Mouse (Mus musculus): ENCODE data around the gene Col17a1. TPM values are rescaled to one million over a fixed set of nuclear protein-coding genes. Genes with fewer than 3 reads are reported as not detected.

Gene Col17a1
- total RNA-seq (2022) = under 1 TPM in 1 of 4 experiments, not detected in 3; 0.04 TPM

DNA sequence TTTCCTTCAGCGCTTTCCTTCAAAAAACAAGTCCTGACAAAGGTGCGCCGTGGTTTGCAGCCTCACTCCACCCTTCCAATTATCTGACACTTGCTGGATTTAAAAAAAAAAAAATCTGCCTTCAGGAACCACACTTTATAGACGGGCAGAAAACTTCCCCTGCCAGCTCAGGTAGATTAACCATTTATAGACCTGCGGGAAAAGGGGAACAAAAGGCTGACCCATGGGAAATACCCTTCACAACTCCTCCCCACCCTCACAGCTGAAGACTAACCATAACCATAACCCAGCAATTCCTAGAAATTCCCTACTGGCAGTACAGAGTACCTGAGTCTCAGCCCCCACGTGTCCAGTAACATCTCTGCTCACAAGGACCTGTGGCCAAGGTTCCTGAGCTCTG is at the start of gene Col17a1:
Gene Col17a1 (minus strand): TSS at position 101 of the 400 bp plus-strand sequence.
- DNase-seq (ENCODE audit: low spot score in 2 of 2) = no peak

- peak; percentile 18 to 29 for DNase-seq (ENCODE audit: low spot score in 2 of 2)
These were observed 40.0 kb upstream of the Col17a1 start for GRCm38 (mm10) chr19:47731931-47732330.

- peak; percentile 98 to 99 for DNase-seq (ENCODE audit: low spot score in 2 of 2)
These were observed 39.4 kb upstream of the Col17a1 start, which contains the start of gene Sfr1 for GRCm38 (mm10) chr19:47731071-47731881. Gene Sfr1, plus strand, starts transcription at chr19:47731682.

- DNase-seq (ENCODE audit: low spot score in 2 of 2) = peak; percentile 30 to 47
These were observed 38.8 kb upstream of the Col17a1 start for GRCm38 (mm10) chr19:47730691-47731070.

- DNase-seq (ENCODE audit: low spot score in 2 of 2) = no peak
These were observed 33.8 kb upstream of the Col17a1 start for GRCm38 (mm10) chr19:47725643-47726140.

GRCm38 (mm10) chr19:47724903-47725302 is 33.0 kb upstream of the Col17a1 start:
- no peak for DNase-seq (ENCODE audit: low spot score in 2 of 2)

GRCm38 (mm10) chr19:47722471-47722870 is 30.6 kb upstream of the Col17a1 start:
- no peak for DNase-seq (ENCODE audit: low spot score in 2 of 2)

GRCm38 (mm10) chr19:47719147-47719546 is 27.3 kb upstream of the Col17a1 start:
- DNase-seq (ENCODE audit: low spot score in 2 of 2) = no peak

- DNase-seq (ENCODE audit: low spot score in 2 of 2) = no peak
These were observed 24.2 kb upstream of the Col17a1 start for GRCm38 (mm10) chr19:47716144-47716543.

DNA sequence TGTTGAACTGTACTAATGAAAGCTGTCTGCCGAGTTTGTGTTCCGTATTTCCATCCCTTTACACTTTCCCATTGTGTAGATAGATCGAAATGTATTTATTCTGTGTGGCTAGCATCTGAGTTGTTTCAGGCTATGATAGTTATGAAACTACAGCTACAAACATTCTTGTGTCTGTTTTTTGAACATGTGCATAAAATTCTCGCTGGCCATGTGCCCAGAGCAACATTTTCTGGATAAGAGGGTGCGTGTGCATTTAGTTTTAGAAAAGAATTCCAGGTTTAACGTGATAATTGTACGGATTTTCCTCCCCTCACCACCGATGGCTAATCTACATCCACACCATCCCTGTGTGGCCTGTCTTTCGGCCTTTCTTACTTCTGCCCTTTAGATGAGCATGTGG is 21.6 kb upstream of the Col17a1 start:
- no peak for DNase-seq (ENCODE audit: low spot score in 2 of 2)

DNA sequence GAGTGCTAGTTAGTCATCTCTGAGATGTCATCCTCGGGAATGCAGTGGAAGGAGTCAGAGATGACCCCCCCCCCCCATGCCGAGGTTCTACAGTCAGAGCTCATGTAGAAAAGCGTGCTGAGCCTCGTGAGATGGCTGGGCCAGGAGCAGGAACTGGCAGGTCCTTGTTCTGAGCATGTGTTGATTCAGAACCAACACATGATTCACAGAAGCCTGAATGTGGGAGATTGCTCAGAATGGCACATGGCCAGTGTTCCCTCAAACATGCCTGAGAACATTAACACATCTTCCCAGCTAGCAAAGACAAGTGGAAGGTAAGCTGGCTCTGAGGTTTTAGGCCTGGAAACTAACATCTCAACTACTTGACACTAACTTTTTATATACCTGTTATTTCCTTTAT is 18.5 kb upstream of the Col17a1 start:
- no peak for DNase-seq (ENCODE audit: low spot score in 2 of 2)

DNA sequence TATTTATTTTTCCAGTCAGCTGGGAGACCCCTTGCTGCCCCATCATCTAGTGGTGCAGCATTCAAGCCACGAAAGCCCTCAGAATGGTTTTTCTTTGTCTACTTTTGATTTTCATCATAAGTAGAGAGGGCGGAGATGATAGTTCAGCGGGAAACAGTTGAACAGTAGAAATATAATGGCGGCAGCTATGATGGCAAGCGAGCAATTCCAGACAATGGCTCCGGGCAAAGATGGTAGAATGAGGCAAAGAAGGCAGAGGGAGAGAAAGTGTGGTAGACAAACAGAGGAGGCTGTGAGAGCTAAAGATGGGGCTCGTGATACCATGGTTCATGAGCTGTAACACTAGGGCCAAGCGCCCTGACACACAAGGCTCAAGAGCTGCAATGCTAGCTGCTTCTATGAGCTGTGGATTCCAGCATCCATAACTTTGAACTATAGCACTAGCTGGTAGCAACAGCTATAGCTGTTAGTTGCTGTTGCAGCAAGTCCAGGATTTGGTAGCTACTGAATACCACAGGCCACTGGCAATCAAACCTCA is 13.9 kb upstream of the Col17a1 start:
- no peak for DNase-seq (ENCODE audit: low spot score in 2 of 2)

- DNase-seq (ENCODE audit: low spot score in 2 of 2) = no peak
These were observed 13.3 kb upstream of the Col17a1 start for GRCm38 (mm10) chr19:47705080-47705771.

DNA sequence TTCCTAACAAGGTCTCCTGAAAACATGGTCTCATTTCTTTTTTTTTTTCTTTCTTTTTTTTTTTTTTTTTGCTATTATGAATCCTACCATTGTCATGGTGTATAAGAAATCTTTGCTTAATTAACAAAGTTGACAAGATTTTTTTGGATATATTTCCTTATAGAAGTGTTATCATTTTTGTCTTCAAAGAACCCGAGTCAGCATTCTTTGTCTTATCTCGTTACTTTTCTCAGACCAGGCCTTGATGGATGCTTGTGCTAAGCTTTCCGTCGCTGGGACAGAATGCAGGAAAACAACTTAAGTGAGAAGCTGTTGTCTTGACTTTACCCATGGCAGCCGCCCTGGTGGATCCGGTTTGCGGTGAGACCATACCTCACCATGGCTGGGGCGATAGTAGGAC is 8.6 kb upstream of the Col17a1 start:
- DNase-seq (ENCODE audit: low spot score in 2 of 2) = no peak

- no peak for DNase-seq (ENCODE audit: low spot score in 2 of 2)
These were observed 7.8 kb upstream of the Col17a1 start for GRCm38 (mm10) chr19:47699743-47700142.

- no peak for DNase-seq (ENCODE audit: low spot score in 2 of 2)
These were observed 6.4 kb upstream of the Col17a1 start for GRCm38 (mm10) chr19:47698266-47698665.

DNA sequence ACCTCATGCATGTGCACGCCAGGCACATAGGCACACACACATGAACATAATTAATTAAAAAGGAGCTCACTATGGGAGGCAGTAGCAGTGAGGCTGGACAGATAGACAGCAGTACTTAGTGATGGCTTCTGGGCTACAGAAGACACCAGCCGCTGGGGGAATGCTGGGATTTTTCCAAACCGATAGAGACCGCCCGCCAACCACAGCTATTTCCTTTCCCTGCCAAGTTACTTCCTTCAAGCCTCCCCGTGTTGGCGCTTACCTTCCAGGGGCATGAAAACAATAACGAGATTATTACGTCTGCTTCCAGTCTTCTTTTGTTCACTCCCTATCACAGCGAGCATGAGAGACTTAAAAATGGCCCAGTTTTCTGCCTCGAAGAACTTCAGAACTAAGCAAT is 5.2 kb upstream of the Col17a1 start:
- DNase-seq (ENCODE audit: low spot score in 2 of 2) = no peak

GRCm38 (mm10) chr19:47696411-47696810 is 4.5 kb upstream of the Col17a1 start:
- no peak for DNase-seq (ENCODE audit: low spot score in 2 of 2)

- no peak for DNase-seq (ENCODE audit: low spot score in 2 of 2)
These were observed 3.8 kb upstream of the Col17a1 start for GRCm38 (mm10) chr19:47695725-47696124.

DNA sequence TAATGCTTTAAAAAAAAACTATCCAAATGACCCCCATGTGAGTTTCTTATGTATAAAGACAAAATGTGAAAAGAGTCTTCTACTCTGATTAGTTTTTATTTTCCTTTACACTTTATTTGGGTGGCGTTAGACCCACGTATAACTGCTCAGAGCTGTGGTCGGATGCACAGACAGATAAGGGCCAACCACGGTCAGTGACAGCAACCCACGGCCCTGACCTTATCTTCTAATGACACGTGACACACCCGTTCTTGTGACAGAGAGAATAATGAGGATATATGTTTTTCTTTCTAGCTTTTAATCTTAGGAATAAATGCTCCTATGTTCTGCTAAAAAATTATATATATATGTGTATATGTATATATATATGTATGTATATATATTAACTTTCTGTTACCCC is 2.3 kb downstream of the Col17a1 start:
- no peak for DNase-seq (ENCODE audit: low spot score in 2 of 2)

- no peak for DNase-seq (ENCODE audit: low spot score in 2 of 2)
These were observed 13.2 kb downstream of the Col17a1 start for GRCm38 (mm10) chr19:47678675-47679074.

DNA sequence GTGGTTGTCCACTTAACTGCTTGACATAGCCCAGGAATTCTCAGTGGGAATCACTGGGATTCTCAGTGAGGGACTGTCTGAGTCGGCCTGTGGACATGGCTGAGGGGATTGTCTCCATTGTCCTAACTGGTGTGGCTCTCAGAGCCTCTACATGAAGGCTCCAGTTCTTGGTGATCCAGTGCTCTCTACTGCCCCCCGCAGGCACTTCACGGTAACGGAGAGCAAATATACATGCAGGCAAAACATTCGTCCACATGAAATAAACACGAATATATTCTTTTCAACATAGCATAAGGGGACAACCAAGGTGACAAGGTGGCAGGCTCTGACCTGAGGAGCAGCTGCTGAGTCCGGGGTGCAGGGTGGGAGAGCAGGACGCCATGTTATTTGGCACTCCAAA is 17.5 kb downstream of the Col17a1 start:
- DNase-seq (ENCODE audit: low spot score in 2 of 2) = peak in 1 of 2 experiments; percentile 28

Measured in gastrocnemius, adult 8-10 months (tissue).